Mouse (Mus musculus) heart, embryonic 11.5 days (tissue): ENCODE results near the gene Gpr39. TPM values are rescaled to one million over a fixed set of nuclear protein-coding genes. Genes with fewer than 3 reads are reported as not detected.
A peak's percentile ranks its signal among the peaks of the same experiment; 100 is the strongest.
"Not testable (repeated sequence)": the region's sequence is repeated elsewhere in the genome, so short reads cannot be mapped to it uniquely, and the experiment has no call there.

Source experiments
- ATAC-seq: fragments of 200-750 bp; cut with Nextera tagmentation; replicated peaks from 2 replicates; pipeline ENCODE4 v1.8.0; 2017; ENCODE audit warnings: moderate library complexity; ENCODE audit not compliant: insufficient number of reproducible peaks, low FRiP score, low TSS enrichment
- H3K27ac ChIP-seq: fragments of 300-500 bp; sonication (generic); 2 replicates; pipeline ENCODE4 v1.5.1; 2014; ENCODE audit warnings: mild to moderate bottlenecking, low read depth, low read length
- H3K27me3 ChIP-seq: fragments of 300-500 bp; sonication (generic); 2 replicates; pipeline ENCODE4 v1.6.1; 2014; ENCODE audit warnings: mild to moderate bottlenecking, low read length, mixed read lengths; ENCODE audit not compliant: control insufficient read depth, insufficient read depth
- H3K36me3 ChIP-seq: fragments of 300-500 bp; sonication (generic); 2 replicates; pipeline ENCODE4 v1.6.1; 2014; ENCODE audit warnings: mild to moderate bottlenecking, low read length, moderate library complexity, mixed read lengths; ENCODE audit not compliant: control insufficient read depth, insufficient read depth
- H3K4me1 ChIP-seq: fragments of 300-500 bp; sonication (generic); 2 replicates; pipeline ENCODE4 v1.6.1; 2014; ENCODE audit warnings: low read length; ENCODE audit not compliant: control insufficient read depth, insufficient read depth
- H3K4me2 ChIP-seq: fragments of 300-500 bp; sonication (generic); 2 replicates; pipeline ENCODE4 v1.6.1; 2014; ENCODE audit warnings: mild to moderate bottlenecking, moderate library complexity
- H3K4me3 ChIP-seq: fragments of 300-500 bp; sonication (generic); 2 replicates; pipeline ENCODE4 v1.5.1; 2014; ENCODE audit warnings: low read depth, low read length
- H3K9ac ChIP-seq: fragments of 300-500 bp; sonication (generic); 2 replicates; pipeline ENCODE4 v1.6.1; 2014; ENCODE audit warnings: mild to moderate bottlenecking, low read depth, low read length, moderate library complexity
- H3K9me3 ChIP-seq: fragments of 300-500 bp; sonication (generic); replicated peaks from 2 replicates; pipeline ENCODE4 v1.6.1; 2016; ENCODE audit warnings: low read length; ENCODE audit not compliant: control insufficient read depth
- WGBS: fragments of 180-500 bp; shearing (Covaris S2); extraction: QIAGEN DNeasy Blood & Tissue Kit; methylation state at CpG from one replicate; pipeline ENCODE4 v1.1.7; 2014; ENCODE audit not compliant: insufficient replicate concordance; 5-methylcytosine and 5-hydroxymethylcytosine counted together
- polyA plus RNA-seq: library from polyadenylated mRNA; unstranded; fragments of >200 nt; fragmentation: Nextera tagmentation; extraction: Ambion mirVana; gene quantifications from 2 replicates; pipeline ENCODE4 v1.2.1, GENCODE M21; 2014

Gpr39 gene
- 2.8 and 3.5 TPM in 2 replicates for polyA plus RNA-seq

- Histone ChIP-seq H3K27me3 (no peaks in the 10 kb centered on the region), H3K27ac (no peak within 1 kb of the TSS), H3K9ac (no peak within 1 kb of the TSS), H3K4me2 (peak within 1 kb of the TSS; percentile 42), H3K4me3 (peak within 1 kb of the TSS; percentile 8; the same call in 1 of the 2 replicates), H3K4me1 (peaks cover 10% of the 10 kb centered on the region; the same call in 1 of the 2 replicates), H3K36me3 (no peaks in the 10 kb centered on the region), H3K9me3 (no peaks in the 10 kb centered on the region)
- ATAC-seq: peak; percentile 68; the same call in 1 of the 2 replicates
- 28% methylated on average over 15 of the region's 15 CpGs for WGBS
These were observed at the start of gene Gpr39 for GRCm38 (mm10) chr1:125676790-125677273. Gene Gpr39, plus strand, starts transcription at chr1:125676995.

DNA sequence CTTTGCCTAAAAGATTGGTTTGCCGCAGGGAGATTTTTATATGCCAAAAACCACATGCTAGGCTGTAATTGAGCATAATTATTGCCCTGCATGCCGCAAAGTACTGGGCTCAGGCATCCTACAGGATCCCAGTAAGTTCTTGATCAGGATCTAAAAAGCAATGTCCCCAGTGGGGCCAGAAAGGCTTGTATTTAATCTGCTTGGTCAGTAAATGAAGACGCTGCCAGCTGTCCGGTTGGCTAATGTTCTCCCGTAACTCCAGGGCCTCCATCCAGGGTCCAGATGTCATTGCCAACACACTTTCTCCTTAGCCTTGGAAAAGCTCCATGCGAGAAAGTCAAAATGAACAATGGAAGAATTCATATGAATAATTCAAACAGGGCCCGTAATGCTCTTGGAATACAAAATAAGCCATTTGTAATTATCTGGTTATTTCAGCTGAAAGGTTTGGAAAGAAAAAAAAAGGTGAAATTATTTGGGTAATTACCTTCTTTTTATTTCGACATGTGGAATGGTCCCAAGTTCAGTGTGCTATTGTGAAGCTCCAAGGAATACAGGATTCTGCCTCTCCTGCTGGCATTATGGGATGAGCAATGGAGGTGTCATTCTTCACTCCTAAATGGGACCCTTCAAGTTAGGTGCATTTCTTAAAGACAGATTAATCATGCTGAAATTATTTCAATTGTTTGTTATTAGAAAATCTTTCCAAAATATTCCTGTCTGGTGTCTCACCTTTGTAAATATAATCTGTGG lies 37.1 kb upstream of the Gpr39 start:
- H3K4me3 ChIP-seq: no peak overlapping the region
- H3K9ac ChIP-seq: no peak overlapping the region
- H3K36me3 ChIP-seq: no peaks in the 10 kb centered on the region
- no peaks in the 10 kb centered on the region for H3K9me3 ChIP-seq
- H3K4me2 ChIP-seq: no peak overlapping the region
- no peak for ATAC-seq
- no peak overlapping the region for H3K27ac ChIP-seq
- H3K27me3 ChIP-seq: no peaks in the 10 kb centered on the region
- WGBS: 87% methylated on average over 8 of the region's 8 CpGs
- no peaks in the 10 kb centered on the region for H3K4me1 ChIP-seq

- 51% methylated on average over 1 of the region's 1 CpGs for WGBS
- Histone ChIP-seq H3K4me2 (no peak overlapping the region), H3K4me1 (no peaks in the 10 kb centered on the region), H3K4me3 (no peak overlapping the region), H3K27me3 (no peaks in the 10 kb centered on the region), H3K36me3 (no peaks in the 10 kb centered on the region), H3K9me3 (no peaks in the 10 kb centered on the region), H3K9ac (no peak overlapping the region), H3K27ac (no peak overlapping the region)
- ATAC-seq: no peak
These were observed 33.2 kb upstream of the Gpr39 start for GRCm38 (mm10) chr1:125643643-125644042.

- H3K9ac ChIP-seq, H3K27me3 ChIP-seq, H3K4me1 ChIP-seq, ATAC-seq, H3K4me3 ChIP-seq, H3K27ac ChIP-seq, H3K36me3 ChIP-seq, H3K4me2 ChIP-seq, H3K9me3 ChIP-seq: not testable (repeated sequence)
- 77% methylated on average over 2 of the region's 2 CpGs for WGBS
These were observed 30.0 kb upstream of the Gpr39 start for GRCm38 (mm10) chr1:125646816-125647215.

DNA sequence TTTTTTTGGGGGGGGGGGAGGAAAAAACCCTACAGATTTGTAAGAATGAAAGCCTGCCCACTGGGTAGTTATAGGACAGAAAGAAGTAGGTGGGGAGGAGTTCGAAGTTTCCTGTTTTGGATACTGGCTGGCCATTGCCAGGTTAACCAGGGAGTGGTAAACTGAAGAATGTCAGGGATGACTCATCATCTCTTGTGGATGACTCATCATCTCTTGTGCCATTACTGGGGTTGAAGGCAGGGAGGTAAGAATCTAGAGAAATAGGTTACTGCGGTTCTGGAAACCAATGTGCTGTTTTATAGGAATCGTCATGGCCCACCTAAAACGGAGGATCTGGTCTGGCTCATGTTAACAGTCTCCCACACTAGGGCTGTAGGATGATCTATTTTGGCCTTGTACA lies 28.8 kb upstream of the Gpr39 start:
- no peaks in the 10 kb centered on the region for H3K9me3 ChIP-seq
- H3K27me3 ChIP-seq: no peaks in the 10 kb centered on the region
- 88% methylated on average over 4 of the region's 4 CpGs for WGBS
- no peak overlapping the region for H3K4me2 ChIP-seq
- H3K4me3 ChIP-seq: no peak overlapping the region
- no peak overlapping the region for H3K27ac ChIP-seq
- no peaks in the 10 kb centered on the region for H3K36me3 ChIP-seq
- no peak overlapping the region for H3K9ac ChIP-seq
- no peaks in the 10 kb centered on the region for H3K4me1 ChIP-seq
- ATAC-seq: no peak

DNA sequence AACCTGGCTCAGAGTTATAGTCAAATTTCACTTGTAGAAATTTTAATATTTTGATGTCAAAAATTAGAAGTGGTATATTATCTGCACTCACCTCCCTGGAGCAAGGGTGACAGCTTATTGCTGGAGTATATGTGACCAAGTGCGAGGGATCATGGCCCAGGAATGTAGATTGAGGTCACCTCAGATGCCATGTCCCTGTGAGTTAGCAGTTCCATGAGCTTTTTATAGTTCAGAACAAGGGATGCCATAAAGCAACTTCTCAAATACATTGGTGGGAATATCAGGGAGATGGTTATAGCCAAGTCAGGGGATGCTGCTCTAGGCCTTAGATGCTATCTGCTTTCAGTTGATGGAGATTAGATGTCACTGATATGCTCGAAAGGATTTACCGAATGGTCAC lies 27.7 kb upstream of the Gpr39 start:
- H3K4me2 ChIP-seq: no peak overlapping the region
- H3K27me3 ChIP-seq: no peaks in the 10 kb centered on the region
- no peaks in the 10 kb centered on the region for H3K9me3 ChIP-seq
- no peak overlapping the region for H3K9ac ChIP-seq
- no peak for ATAC-seq
- no peaks in the 10 kb centered on the region for H3K36me3 ChIP-seq
- no peaks in the 10 kb centered on the region for H3K4me1 ChIP-seq
- no peak overlapping the region for H3K4me3 ChIP-seq
- 78% methylated on average over 3 of the region's 3 CpGs for WGBS
- H3K27ac ChIP-seq: no peak overlapping the region

DNA sequence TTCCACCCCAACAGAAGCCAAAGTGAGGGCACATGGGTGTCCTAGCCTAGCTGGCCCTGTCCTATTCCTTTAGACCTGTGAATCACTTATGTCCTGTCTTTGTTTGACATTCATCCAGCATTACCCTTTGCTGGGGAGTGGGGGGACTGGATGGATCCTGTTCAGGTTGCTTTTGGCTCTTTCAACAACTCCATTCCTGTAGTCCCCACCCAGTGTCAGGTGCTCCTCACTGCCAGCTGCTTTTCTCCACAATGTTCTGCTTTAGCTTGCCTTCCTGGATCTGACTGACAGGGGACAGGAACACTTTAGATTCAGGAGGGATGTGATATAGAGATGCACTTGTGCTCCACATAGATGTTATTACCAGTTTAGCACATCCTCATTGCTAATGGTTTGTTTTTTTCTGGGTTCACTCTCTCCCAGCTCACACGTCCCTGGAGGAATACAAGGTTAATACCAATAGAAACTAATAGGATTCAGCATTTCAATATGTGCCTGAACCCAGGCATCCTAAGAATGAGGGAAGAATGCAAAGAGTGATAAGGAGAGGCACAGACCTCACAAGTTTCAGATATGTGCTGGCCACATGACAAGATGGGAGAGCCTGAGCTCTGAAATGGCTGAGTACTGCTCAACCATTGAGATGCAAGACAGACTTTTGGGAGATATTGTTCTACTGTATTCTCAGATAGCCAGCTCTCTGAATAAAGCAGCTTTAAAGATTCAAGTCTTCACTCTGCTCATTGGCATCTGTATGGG lies 23.8 kb upstream of the Gpr39 start:
- ATAC-seq: 0 out of 2 replicates have a peak, but pooled peaks have one; percentile 35
- WGBS: 44% methylated on average over 1 of the region's 1 CpGs
- H3K4me2 ChIP-seq: no peak overlapping the region
- H3K4me1 ChIP-seq: no peaks in the 10 kb centered on the region
- H3K27ac ChIP-seq: 0 out of 2 replicates have a peak overlapping the region, but pooled peaks have one; percentile 22
- no peak overlapping the region for H3K4me3 ChIP-seq
- no peaks in the 10 kb centered on the region for H3K36me3 ChIP-seq
- no peaks in the 10 kb centered on the region for H3K9me3 ChIP-seq
- no peaks in the 10 kb centered on the region for H3K27me3 ChIP-seq
- no peak overlapping the region for H3K9ac ChIP-seq

DNA sequence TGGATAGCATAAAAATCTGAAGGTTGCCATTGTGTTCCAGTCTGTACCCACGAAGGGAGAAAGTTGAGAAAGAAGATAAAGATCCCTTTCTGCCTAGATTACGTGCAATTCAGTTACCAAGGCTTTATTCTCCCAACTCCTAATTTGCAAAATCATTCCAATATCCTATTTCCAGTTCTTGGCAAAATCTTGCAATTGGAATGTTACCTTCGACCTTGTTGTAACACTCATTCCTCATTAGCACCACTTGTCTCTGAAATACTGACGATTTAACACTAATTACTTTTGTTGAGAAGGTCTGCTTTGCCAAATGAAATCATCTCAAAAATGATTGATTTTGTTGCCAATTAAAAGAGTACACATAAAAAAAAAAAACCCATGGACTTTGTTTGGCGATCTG lies 19.4 kb upstream of the Gpr39 start:
- H3K9me3 ChIP-seq: no peaks in the 10 kb centered on the region
- no peak overlapping the region for H3K9ac ChIP-seq
- H3K27me3 ChIP-seq: no peaks in the 10 kb centered on the region
- no peak overlapping the region for H3K4me3 ChIP-seq
- H3K27ac ChIP-seq: no peak overlapping the region
- no peaks in the 10 kb centered on the region for H3K4me1 ChIP-seq
- WGBS: 78% methylated on average over 5 of the region's 5 CpGs
- H3K36me3 ChIP-seq: no peaks in the 10 kb centered on the region
- H3K4me2 ChIP-seq: no peak overlapping the region
- no peak for ATAC-seq
